Mouse (Mus musculus): ENCODE results near the gene Cdca4.

Gene Cdca4

DNA sequence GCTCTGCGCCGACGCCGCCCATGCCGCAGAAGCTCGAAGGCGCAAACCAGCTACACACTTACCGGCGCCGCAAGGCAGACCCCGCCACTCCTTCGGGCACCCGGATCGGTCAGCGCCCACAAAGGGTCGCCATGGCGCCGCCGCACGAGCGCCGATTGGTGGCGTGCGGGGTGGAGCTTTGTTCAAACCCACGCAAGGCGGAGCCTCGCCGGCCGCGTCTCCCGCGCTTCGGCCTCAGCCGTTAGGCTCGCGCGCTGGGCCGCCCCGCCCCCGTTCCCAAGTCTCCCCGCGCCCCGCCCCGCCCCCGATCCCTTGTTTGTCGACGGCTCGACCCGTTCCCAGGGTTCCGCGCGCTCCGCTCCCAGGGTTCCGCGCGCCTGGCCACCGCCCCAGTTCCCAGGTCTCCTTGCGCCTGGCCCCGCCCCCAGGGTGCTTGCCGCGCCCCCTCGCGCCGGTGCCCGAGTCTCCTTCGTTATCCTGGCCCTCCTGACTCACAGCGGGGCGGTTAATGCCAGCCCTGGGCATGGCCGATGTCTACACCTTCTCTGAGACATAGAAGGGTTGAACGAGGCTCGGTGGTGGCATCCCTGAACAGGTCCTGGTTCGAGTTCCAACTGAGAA lies at the start of gene Cdca4:
TSS of gene Cdca4 (minus strand) at position 180 of the 621 bp plus-strand sequence.
- Histone ChIP-seq H3K36me3 (ENCODE audit: control insufficient read depth, insufficient read depth, low read length, poor library complexity, severe bottlenecking) (peaks cover 5% of the 10 kb centered on the region; the same call in 1 of the 2 replicates), H3K27me3 (ENCODE audit: control insufficient read depth, insufficient read depth, low read length, poor library complexity, severe bottlenecking) (no peaks in the 10 kb centered on the region)
- peak; percentile 97 for DNase-seq (ENCODE audit: low read depth, low spot score)

DNA sequence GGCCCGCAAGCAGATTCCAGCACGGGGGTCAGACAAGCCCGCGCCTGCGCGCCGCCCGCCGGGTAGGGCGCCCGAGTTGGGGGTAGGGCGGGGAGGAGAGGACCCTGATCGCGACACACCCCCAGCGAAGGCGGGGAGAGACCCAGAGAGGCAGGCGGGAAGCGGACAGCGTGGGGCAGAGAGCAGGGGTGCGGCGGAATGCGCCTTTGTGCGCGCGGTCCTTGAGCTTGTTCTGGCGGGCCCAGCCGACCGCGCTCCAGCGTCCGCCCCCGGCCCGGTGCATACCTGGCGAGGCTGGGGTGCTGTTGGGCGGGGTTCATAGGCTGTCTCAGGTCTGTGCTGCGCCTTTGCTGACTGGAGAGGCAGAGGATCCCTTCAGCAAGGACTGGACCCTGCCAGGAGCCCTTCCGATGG lies 48.4 kb upstream of the Cdca4 start:
- Histone ChIP-seq H3K36me3 (ENCODE audit: control insufficient read depth, insufficient read depth, low read length, poor library complexity, severe bottlenecking) (no peaks in the 10 kb centered on the region; the same call in 1 of the 2 replicates), H3K27me3 (ENCODE audit: control insufficient read depth, insufficient read depth, low read length, poor library complexity, severe bottlenecking) (no peaks in the 10 kb centered on the region)
- DNase-seq (ENCODE audit: low read depth, low spot score): no peak

DNA sequence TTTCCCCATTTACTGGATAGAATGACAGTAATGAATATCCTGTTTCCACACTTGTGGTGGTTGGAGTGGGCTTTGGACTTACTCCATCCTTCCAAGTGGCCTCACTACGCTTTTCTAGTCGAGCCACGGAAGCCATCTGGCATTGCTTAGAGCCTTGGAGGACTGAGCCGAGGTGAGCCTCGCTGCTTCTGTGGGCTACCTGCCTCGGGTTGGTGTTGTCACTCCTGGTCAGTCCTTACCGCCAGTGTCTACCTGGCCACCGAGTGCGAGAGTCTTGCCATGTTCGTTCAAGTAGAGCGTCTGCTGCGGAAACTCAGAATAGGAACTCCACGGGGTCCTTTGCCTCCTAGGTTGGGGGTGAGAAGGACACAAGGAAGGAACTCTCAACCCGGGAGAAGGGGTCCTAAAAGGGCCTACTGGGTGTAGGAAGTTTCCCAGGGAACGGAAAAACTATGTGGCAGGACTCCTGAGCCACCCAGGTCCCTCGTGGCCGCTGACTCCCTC lies 47.9 kb upstream of the Cdca4 start:
- Histone ChIP-seq H3K27me3 (ENCODE audit: control insufficient read depth, insufficient read depth, low read length, poor library complexity, severe bottlenecking) (no peaks in the 10 kb centered on the region), H3K36me3 (ENCODE audit: control insufficient read depth, insufficient read depth, low read length, poor library complexity, severe bottlenecking) (no peaks in the 10 kb centered on the region; the same call in 1 of the 2 replicates)
- no peak for DNase-seq (ENCODE audit: low read depth, low spot score)

DNA sequence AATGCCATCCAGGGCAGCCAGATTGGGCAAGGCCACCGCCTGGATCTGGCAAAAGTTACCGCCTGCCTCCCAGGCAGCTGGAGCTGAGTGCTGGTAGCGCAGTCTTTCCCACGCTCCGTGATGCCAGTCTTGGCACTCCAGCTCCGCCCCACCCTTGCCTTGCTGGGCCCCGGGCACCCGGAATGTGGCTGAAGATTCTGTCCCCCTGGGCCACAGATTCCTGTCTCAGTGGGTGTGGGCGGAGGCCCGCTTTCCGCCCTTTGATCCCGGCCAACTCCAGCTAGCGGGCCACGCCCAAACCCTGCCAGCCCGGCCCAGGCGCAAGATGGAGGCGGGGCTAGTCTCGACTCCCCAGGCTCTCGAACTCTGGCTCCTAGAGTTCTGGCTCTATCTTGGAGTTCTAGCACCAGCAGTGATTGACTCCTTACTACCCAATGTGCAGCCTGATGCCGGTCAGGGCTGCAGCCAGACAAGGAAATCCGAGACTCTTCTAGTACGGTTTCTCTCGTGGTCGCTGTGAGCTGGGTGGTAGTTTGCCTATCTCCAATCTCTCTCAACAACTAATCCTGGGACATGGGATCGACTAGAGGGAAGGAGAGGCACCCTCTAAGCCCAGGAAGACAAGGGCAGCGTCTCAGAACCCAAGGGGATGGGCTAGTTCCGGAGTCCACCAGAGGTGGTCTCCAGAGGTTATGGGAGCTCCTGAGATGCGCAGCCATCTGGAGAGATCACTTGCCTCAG lies 47.3 kb upstream of the Cdca4 start:
- DNase-seq (ENCODE audit: low read depth, low spot score): no peak
- Histone ChIP-seq H3K36me3 (ENCODE audit: control insufficient read depth, insufficient read depth, low read length, poor library complexity, severe bottlenecking) (no peaks in the 10 kb centered on the region; the same call in 1 of the 2 replicates), H3K27me3 (ENCODE audit: control insufficient read depth, insufficient read depth, low read length, poor library complexity, severe bottlenecking) (no peaks in the 10 kb centered on the region)

DNA sequence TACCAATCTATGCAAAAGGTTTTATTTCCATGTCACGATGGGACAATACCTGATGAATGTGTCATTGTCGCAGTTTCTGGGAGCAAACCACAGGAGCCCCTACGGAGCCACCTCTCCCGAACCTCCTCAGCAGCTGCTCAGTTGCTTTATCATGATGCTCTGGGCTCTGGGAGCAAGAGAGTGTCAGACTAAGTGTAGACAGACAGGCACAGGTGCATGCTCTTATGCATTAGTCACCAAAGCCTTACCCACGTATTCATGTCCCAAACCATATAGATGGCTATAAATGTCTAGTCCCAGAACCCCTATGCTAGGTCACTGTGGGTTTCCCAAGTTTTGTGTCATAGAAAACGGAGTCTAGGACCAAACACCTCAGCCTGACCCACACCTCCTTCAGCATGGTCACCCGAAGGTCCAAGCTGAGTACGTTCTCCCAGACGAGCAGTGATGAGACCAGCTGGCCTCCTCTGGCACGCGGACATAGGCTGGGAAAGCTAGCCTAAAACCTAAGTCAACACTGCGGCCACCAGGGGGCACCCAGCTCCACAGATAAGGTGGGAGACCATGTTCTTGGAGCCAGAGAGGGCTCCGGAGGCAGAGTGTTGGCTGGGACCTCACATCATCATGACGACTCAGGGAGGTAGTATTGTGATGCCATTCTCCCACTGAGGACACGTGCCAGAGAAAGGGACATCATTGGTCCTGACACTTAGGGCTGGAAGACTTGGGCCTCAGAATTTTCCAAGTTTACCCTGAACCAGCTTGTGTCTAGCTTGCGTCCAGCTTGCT lies 46.2 kb upstream of the Cdca4 start:
- Histone ChIP-seq H3K27me3 (ENCODE audit: control insufficient read depth, insufficient read depth, low read length, poor library complexity, severe bottlenecking) (no peaks in the 10 kb centered on the region), H3K36me3 (ENCODE audit: control insufficient read depth, insufficient read depth, low read length, poor library complexity, severe bottlenecking) (no peaks in the 10 kb centered on the region; the same call in 1 of the 2 replicates)
- peak; percentile 89 for DNase-seq (ENCODE audit: low read depth, low spot score)

DNA sequence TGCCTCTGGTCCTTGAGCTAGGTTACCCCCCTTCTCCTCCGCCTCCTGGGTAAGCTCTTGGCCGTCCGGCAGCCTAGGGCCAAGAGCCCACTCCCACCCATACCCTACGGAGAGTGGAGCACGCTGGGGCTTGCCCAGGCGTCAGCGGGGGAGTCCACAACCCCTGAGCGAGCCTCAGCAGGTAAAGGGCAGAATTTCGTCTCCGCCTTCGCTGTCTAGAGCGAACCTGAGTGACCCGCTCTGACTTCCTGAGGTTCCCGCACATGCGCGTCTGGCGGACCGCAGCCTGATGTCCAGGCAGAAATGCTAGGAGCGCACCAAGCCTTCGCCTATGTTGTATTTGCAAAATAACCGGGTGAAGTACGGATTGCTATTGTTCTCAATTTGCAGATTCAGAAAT lies 45.0 kb upstream of the Cdca4 start:
- DNase-seq (ENCODE audit: low read depth, low spot score): no peak
- H3K36me3 ChIP-seq (ENCODE audit: control insufficient read depth, insufficient read depth, low read length, poor library complexity, severe bottlenecking): no peaks in the 10 kb centered on the region; the same call in 1 of the 2 replicates
- no peaks in the 10 kb centered on the region for H3K27me3 ChIP-seq (ENCODE audit: control insufficient read depth, insufficient read depth, low read length, poor library complexity, severe bottlenecking)

DNA sequence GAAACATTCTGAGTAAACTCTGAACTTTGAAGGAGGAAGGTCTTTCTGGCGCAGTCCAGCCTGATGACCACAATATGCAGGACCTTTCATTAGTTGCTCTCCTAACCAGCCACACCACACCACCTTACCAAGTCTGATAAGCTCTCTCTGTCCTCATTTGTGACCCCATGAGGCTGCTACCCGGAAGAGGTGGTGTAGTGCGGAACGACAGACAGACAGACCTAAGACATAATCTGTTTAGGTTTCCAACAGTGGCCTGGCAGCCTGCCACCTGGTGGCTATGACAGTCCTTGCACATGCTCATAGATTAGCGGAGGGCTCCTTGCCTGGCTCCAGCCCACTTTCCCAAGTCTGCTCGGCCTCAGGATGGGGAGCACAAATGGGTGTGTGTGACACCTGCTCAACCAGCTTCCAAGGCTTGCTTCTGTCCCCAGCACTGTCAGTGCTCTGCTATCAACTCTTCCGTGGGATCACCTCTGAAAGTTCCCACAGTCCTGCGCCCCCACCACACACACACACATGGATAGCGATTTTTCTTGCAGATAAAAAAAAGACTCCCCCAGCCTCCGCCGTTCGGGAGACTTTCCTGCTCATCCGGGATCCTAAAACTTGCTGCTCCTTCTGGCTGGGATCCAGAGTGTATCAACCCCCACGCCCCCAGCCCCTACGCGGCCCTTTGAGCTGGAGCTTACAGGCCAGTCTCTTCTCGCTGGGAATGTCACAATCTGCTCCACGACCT lies 44.4 kb upstream of the Cdca4 start:
- H3K27me3 ChIP-seq (ENCODE audit: control insufficient read depth, insufficient read depth, low read length, poor library complexity, severe bottlenecking): no peaks in the 10 kb centered on the region

DNA sequence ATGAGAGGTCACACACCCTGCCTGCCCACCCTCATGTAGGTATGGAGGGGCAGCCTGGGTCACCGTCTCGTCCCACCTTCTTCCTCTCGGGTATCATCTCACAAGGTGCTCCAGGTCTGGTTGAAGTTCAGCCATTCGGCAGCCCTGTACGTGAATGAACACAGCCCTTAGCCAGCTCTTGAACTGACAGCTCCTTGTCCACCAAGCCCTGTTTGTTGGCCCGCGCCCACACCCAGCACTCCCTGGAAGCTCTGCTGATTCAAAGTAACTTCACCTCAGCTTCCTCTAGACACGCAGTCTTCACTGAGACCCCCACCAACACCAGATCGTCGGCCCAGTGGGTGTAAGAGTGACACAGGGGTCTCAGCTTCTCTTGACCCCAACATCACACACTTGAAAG lies 43.8 kb upstream of the Cdca4 start:
- no peaks in the 10 kb centered on the region for H3K27me3 ChIP-seq (ENCODE audit: control insufficient read depth, insufficient read depth, low read length, poor library complexity, severe bottlenecking)
- no peak for DNase-seq (ENCODE audit: low read depth, low spot score)
- H3K36me3 ChIP-seq (ENCODE audit: control insufficient read depth, insufficient read depth, low read length, poor library complexity, severe bottlenecking): no peaks in the 10 kb centered on the region; the same call in 1 of the 2 replicates

More for the DNA sequence above, 44.4 kb upstream of the Cdca4 start:
- H3K36me3 ChIP-seq (ENCODE audit: control insufficient read depth, insufficient read depth, low read length, poor library complexity, severe bottlenecking): no peaks in the 10 kb centered on the region; the same call in 1 of the 2 replicates
- DNase-seq (ENCODE audit: low read depth, low spot score): peak; percentile 85

DNA sequence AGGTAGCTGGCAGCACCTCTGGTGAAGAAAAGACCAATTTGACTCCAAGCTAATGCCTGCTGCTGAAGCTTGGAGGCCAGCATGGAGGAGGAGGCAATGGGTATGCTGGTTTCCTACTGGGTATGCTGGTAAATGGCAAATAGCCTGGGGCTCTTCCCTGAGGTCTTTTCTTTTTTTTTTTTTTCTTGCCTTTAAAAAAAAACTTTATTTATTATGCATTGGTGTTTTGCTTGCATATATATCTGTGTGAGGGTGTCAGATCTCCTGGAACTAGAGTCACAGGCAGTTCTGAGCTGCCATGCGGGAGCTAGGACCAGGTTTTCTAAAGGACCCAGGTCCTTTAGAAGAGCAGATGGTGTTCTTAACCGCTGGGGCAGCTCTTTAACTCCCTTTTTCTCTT lies 42.0 kb upstream of the Cdca4 start:
- Histone ChIP-seq H3K27me3 (ENCODE audit: control insufficient read depth, insufficient read depth, low read length, poor library complexity, severe bottlenecking) (no peaks in the 10 kb centered on the region), H3K36me3 (ENCODE audit: control insufficient read depth, insufficient read depth, low read length, poor library complexity, severe bottlenecking) (no peaks in the 10 kb centered on the region)
- no peak for DNase-seq (ENCODE audit: low read depth, low spot score)

DNA sequence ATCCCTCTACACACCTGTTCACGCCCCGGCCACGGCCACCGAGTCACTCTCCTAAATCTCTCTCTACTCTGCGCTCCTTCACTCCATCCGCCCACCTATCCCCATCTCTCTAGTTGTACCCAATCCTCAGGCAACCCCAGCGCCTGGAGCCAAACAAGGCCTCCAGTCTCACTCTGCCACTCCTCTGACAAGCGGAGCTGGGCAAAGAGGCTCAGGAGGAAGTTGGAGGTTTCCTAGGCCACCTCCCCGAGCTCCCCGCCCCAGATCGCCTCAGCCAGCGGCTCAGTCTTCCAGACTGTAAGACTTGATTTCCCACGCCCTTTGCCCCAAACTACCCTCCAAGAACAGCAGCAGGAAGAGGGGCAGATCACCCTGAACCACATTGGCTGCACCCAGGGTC lies 41.6 kb upstream of the Cdca4 start:
- H3K36me3 ChIP-seq (ENCODE audit: control insufficient read depth, insufficient read depth, low read length, poor library complexity, severe bottlenecking): no peaks in the 10 kb centered on the region
- no peak for DNase-seq (ENCODE audit: low read depth, low spot score)

DNA sequence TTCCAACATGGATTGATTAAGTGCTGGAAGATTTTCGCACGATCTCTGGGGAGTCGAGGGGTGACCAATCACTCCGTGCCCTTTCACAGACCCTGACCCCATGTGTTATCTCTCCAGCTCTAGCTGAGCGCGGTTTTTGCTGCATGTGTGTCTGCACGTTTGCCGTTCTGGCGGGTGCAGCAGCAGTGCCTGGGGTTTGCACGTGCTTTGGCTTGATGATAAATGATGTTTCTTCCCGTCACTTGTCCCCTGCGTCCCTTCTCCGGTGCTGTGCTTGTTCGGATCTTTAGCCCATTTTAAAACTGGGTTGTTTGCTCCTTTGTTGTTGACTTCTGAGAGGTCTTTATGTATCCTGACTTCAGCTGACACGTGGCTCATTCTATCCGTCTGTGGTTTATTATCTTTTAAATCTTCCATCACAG lies 40.6 kb upstream of the Cdca4 start:
- Histone ChIP-seq H3K36me3 (ENCODE audit: control insufficient read depth, insufficient read depth, low read length, poor library complexity, severe bottlenecking) (no peaks in the 10 kb centered on the region), H3K27me3 (ENCODE audit: control insufficient read depth, insufficient read depth, low read length, poor library complexity, severe bottlenecking) (no peaks in the 10 kb centered on the region)
- no peak for DNase-seq (ENCODE audit: low read depth, low spot score)

More for the DNA sequence above, 41.6 kb upstream of the Cdca4 start:
- no peaks in the 10 kb centered on the region for H3K27me3 ChIP-seq (ENCODE audit: control insufficient read depth, insufficient read depth, low read length, poor library complexity, severe bottlenecking)

DNA sequence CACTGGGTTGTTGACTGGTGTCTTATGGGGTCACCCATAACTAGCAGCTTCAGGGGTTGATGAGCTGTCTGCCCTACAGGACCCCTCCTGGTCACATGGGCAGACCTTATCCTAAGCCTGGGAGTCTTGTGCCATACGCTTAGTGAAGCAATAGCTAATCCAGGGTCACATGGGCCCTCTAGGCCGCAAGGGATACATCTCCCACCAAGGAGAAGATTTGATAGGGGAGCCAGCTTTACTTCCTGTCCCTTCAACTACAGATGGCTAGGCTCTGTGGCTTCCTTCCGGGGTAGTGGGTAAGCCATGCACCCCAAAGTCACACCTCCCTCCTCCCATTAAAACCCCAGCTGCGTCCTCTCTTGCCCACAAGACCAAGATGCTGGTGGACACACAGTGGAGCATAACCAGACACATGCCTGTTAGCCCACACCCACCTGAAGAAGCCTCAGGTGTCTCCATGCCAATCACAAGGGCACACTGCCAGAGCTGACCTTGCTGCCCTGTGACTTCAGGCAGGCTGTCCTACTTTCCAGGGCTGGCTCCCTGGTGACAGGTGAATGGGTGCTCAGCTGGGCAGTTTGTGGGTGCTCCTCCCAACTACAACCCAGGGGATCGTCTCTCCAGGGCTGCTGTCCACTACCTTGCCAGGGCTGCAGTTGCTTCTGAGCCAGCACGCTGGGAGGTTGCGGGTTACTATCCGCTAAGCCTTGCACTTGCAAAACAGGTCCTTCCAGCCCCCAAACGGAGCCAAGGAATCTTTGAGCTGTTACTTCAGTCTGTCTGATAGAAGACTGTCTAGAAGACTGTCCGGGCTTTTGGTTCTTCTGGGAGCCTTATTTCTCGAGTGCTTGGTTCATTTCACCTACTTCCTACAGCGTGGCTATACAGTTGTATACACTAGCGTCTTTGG lies 39.2 kb upstream of the Cdca4 start, which contains the start of gene Gpr132:
TSS of gene Gpr132 (minus strand) at position 51 of the 910 bp plus-strand sequence.
- no peaks in the 10 kb centered on the region for H3K36me3 ChIP-seq (ENCODE audit: control insufficient read depth, insufficient read depth, low read length, poor library complexity, severe bottlenecking)
- H3K27me3 ChIP-seq (ENCODE audit: control insufficient read depth, insufficient read depth, low read length, poor library complexity, severe bottlenecking): no peaks in the 10 kb centered on the region
- peak; percentile 60 for DNase-seq (ENCODE audit: low read depth, low spot score)

DNA sequence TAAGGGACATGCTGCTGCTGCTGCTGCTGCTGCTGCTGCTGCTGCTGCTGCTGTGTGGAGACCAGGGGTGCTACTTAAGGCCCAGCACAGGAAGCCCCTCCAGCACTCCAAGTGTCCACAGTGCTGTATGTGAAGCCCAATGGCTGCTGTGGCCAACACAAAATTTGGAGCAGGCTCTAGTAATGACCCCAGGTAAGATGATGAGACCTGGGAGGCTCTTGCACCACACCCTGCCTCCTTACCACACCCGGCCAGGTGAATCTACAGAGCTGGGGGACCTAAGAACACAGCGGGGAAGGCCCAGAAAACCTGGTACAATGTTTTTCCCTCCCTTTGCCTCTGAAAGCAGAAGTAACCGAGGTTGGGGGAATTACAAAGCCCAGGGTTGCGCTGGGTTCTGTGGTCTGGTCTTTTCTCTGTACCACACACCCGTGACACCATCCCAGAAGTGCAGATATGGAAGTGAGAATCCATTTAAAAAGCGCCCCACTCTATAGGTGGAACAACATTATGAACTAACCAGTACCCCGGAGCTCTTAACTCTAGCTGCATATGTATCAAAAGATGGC lies 38.0 kb upstream of the Cdca4 start:
- Histone ChIP-seq H3K36me3 (ENCODE audit: control insufficient read depth, insufficient read depth, low read length, poor library complexity, severe bottlenecking) (no peaks in the 10 kb centered on the region), H3K27me3 (ENCODE audit: control insufficient read depth, insufficient read depth, low read length, poor library complexity, severe bottlenecking) (no peaks in the 10 kb centered on the region)
- peak; percentile 90 for DNase-seq (ENCODE audit: low read depth, low spot score)

All from splenic B cell, adult 2 months (primary cell).